In genomic region chr1:118825035-118825434, GRCm38 (mm10) we compare ENCODE assay signal across 13 mouse cellular contexts.
DNase-seq lines count a peak whose midpoint lies in the region; ATAC-seq and TF ChIP-seq lines count a peak whose summit lies in the region.
"Had no signal": no experiment of that assay in that cellular context is flagged by ENCODE, and none has a peak within 500 bp of the region (broad histone marks: within the 10 kb centered on the region; RNA-seq: fewer than 3 reads in every experiment).

No protein-coding gene starts in this region.

- WGBS in hindbrain, embryonic 15.5 days = 88% methylated on average over 3 of the region's 3 CpGs
- WGBS in hindbrain, embryonic 13.5 days = 89% methylated on average over 3 of the region's 3 CpGs
- 96% methylated on average over 3 of the region's 3 CpGs for WGBS in midbrain, postnatal 0 days
- 94% methylated on average over 3 of the region's 3 CpGs for WGBS in midbrain, embryonic 14.5 days
- WGBS in limb, embryonic 12.5 days = 18% methylated on average over 3 of the region's 3 CpGs

- no peaks in the 10 kb centered on the region for H3K27me3 ChIP-seq in hindbrain, embryonic 15.5 days
- H3K27me3 ChIP-seq in hindbrain, embryonic 13.5 days = 0 out of 2 replicates have a peak, but pooled peaks cover 3% of the 10 kb centered on the region
- H3K27me3 ChIP-seq in midbrain, postnatal 0 days (ENCODE audit: insufficient read depth, low read length) = no peaks in the 10 kb centered on the region
- no peaks in the 10 kb centered on the region for H3K27me3 ChIP-seq in midbrain, embryonic 14.5 days (ENCODE audit: control insufficient read depth, insufficient read depth, low read length)
- H3K27me3 ChIP-seq in limb, embryonic 12.5 days = no peaks in the 10 kb centered on the region; the same call in 1 of the 2 replicates
- H3K27me3 ChIP-seq: embryonic facial prominence, embryonic 13.5 days had no signal

- no peak overlapping the region for H3K4me2 ChIP-seq in hindbrain, embryonic 15.5 days
- H3K4me2 ChIP-seq in hindbrain, embryonic 13.5 days = no peak overlapping the region
- H3K4me2 ChIP-seq in midbrain, postnatal 0 days (ENCODE audit: low read depth, low read length, poor library complexity, severe bottlenecking) = no peak overlapping the region
- H3K4me2 ChIP-seq in midbrain, embryonic 14.5 days (ENCODE audit: low read length) = no peak overlapping the region
- H3K4me2 ChIP-seq in limb, embryonic 12.5 days = peak overlapping the region; percentile 27; the same call in 1 of the 2 replicates
- H3K4me2 ChIP-seq: embryonic facial prominence, embryonic 13.5 days had no signal

- H3K27ac ChIP-seq in hindbrain, embryonic 15.5 days (replicated peaks) = no peak overlapping the region
- H3K27ac ChIP-seq in hindbrain, embryonic 13.5 days = no peak overlapping the region
- no peak overlapping the region for H3K27ac ChIP-seq in midbrain, postnatal 0 days (ENCODE audit: low read depth, low read length)
- H3K27ac ChIP-seq in midbrain, embryonic 14.5 days (replicated peaks; ENCODE audit: low read depth, low read length) = no peak overlapping the region
- peak overlapping the region; percentile 94 for H3K27ac ChIP-seq in limb, embryonic 12.5 days
- H3K27ac ChIP-seq: embryonic facial prominence, embryonic 13.5 days; heart, embryonic 10.5 days; left cerebral cortex, adult 2 months; liver, embryonic 14.5 days; macrophage had no signal

- no peak for DNase-seq in midbrain, postnatal 0 days (ENCODE audit: low spot score)
- DNase-seq in midbrain, embryonic 14.5 days = no peak
- DNase-seq in adrenal gland, adult 2 months = no peak
- DNase-seq in ovary, adult 18-20 months (ENCODE audit: low spot score) = no peak

- no peak overlapping the region for H3K9ac ChIP-seq in hindbrain, embryonic 15.5 days
- no peak overlapping the region for H3K9ac ChIP-seq in hindbrain, embryonic 13.5 days
- no peak overlapping the region for H3K9ac ChIP-seq in midbrain, postnatal 0 days (replicated peaks; ENCODE audit: low read length, poor library complexity, severe bottlenecking)
- no peak overlapping the region for H3K9ac ChIP-seq in midbrain, embryonic 14.5 days (replicated peaks; ENCODE audit: low read length)
- H3K9ac ChIP-seq in limb, embryonic 12.5 days (replicated peaks) = no peak overlapping the region
- H3K9ac ChIP-seq: embryonic facial prominence, embryonic 13.5 days; liver, embryonic 14.5 days had no signal

- no peak for TF ChIP-seq CTCF in midbrain, postnatal 0 days (IDR thresholded peaks at IDR 0.05)

- H3K4me3 ChIP-seq in hindbrain, embryonic 15.5 days = no peak overlapping the region
- H3K4me3 ChIP-seq in hindbrain, embryonic 13.5 days = no peak overlapping the region
- H3K4me3 ChIP-seq in midbrain, postnatal 0 days (ENCODE audit: low read depth, low read length) = no peak overlapping the region
- no peak overlapping the region for H3K4me3 ChIP-seq in midbrain, embryonic 14.5 days (replicated peaks; ENCODE audit: low read depth, low read length)
- H3K4me3 ChIP-seq in limb, embryonic 12.5 days (replicated peaks) = no peak overlapping the region
- H3K4me3 ChIP-seq: embryonic facial prominence, embryonic 13.5 days; heart, embryonic 10.5 days; left cerebral cortex, adult 2 months had no signal

- H3K4me1 ChIP-seq in hindbrain, embryonic 15.5 days (replicated peaks) = peaks cover 6% of the 10 kb centered on the region; the same call in 1 of the 2 replicates
- H3K4me1 ChIP-seq in hindbrain, embryonic 13.5 days (replicated peaks) = peaks cover 6% of the 10 kb centered on the region
- no peaks in the 10 kb centered on the region for H3K4me1 ChIP-seq in midbrain, postnatal 0 days (ENCODE audit: insufficient read depth, low read length)
- no peaks in the 10 kb centered on the region for H3K4me1 ChIP-seq in midbrain, embryonic 14.5 days (ENCODE audit: control insufficient read depth, insufficient read depth, low read length)
- H3K4me1 ChIP-seq in limb, embryonic 12.5 days (replicated peaks) = peaks cover 43% of the 10 kb centered on the region
- H3K4me1 ChIP-seq: heart, embryonic 10.5 days had no signal

- ATAC-seq in hindbrain, embryonic 15.5 days (ENCODE audit: low FRiP score, low read depth) = peak; percentile 24; the same call in 1 of the 2 replicates
- ATAC-seq in hindbrain, embryonic 13.5 days (ENCODE audit: low FRiP score) = no peak
- ATAC-seq in midbrain, postnatal 0 days (ENCODE audit: low FRiP score) = 0 out of 2 replicates have a peak, but pooled peaks have one; percentile 36
- no peak for ATAC-seq in midbrain, embryonic 14.5 days (ENCODE audit: low FRiP score, low TSS enrichment)
- peak; percentile 69 for ATAC-seq in limb, embryonic 12.5 days (ENCODE audit: insufficient number of reproducible peaks, insufficient read depth, low FRiP score, low TSS enrichment, low read depth)
- ATAC-seq: CD4-positive, CD25-positive, alpha-beta regulatory T cell, adult 4 months had no signal

- no peaks in the 10 kb centered on the region for H3K9me3 ChIP-seq in hindbrain, embryonic 15.5 days
- peaks cover 4% of the 10 kb centered on the region; the same call in 1 of the 2 replicates for H3K9me3 ChIP-seq in hindbrain, embryonic 13.5 days
- no peaks in the 10 kb centered on the region for H3K9me3 ChIP-seq in midbrain, postnatal 0 days (ENCODE audit: low read length)
- no peaks in the 10 kb centered on the region for H3K9me3 ChIP-seq in midbrain, embryonic 14.5 days (ENCODE audit: control insufficient read depth, low read length)
- peaks cover 4% of the 10 kb centered on the region; the same call in 1 of the 2 replicates for H3K9me3 ChIP-seq in limb, embryonic 12.5 days
- H3K9me3 ChIP-seq: heart, embryonic 10.5 days had no signal

- H3K36me3 ChIP-seq in hindbrain, embryonic 15.5 days = no peaks in the 10 kb centered on the region
- H3K36me3 ChIP-seq in hindbrain, embryonic 13.5 days = no peaks in the 10 kb centered on the region
- no peaks in the 10 kb centered on the region for H3K36me3 ChIP-seq in midbrain, postnatal 0 days (ENCODE audit: insufficient read depth, low read length)
- no peaks in the 10 kb centered on the region for H3K36me3 ChIP-seq in midbrain, embryonic 14.5 days (ENCODE audit: control insufficient read depth, insufficient read depth, low read length)
- H3K36me3 ChIP-seq in limb, embryonic 12.5 days = no peaks in the 10 kb centered on the region
- H3K36me3 ChIP-seq: embryonic facial prominence, embryonic 13.5 days; heart, embryonic 10.5 days had no signal

Comparison
In these comparisons a context has a peak if more than half of its experiments do, and no peak if none do; other contexts are left out.
1. ATAC-seq: peak in hindbrain, embryonic 15.5 days (single experiment), midbrain, postnatal 0 days (single experiment) and limb, embryonic 12.5 days (single experiment); none in hindbrain, embryonic 13.5 days (single experiment) and midbrain, embryonic 14.5 days (single experiment).